Mouse (Mus musculus) monocyte, adult 5-6 weeks (primary cell): ENCODE data around the gene Gm21637. TPM values are rescaled to one million over a fixed set of nuclear protein-coding genes. Genes with fewer than 3 reads are reported as not detected.
"Not testable (repeated sequence)": the region's sequence is repeated elsewhere in the genome, so short reads cannot be mapped to it uniquely, and the experiment has no call there.

Source experiments
- ATAC-seq: fragments of 153-309, 156-312 bp; replicated peaks from 2 replicates; pipeline ENCODE4 v1.8.0; 2017; ENCODE audit warnings: mild to moderate bottlenecking; ENCODE audit not compliant: low TSS enrichment, insufficient number of reproducible peaks, severe bottlenecking, poor library complexity, low FRiP score
- total RNA-seq: library from RNA; stranded (forward); fragments of 200-1000, 200-491, 200-594 nt; gene quantifications from 3 replicates; pipeline ENCODE4 v1.2.3, GENCODE M21; 2017

Gm21637 gene
- not detected in 3 replicates for total RNA-seq

GRCm38 (mm10) chrX:31961744-31962143 is at the start of gene Gm21637:
Gm21637 (plus strand) TSS chrX:31962044.
- ATAC-seq = not testable (repeated sequence)

Other genes with a start within 250 kb of the Gm21637 start
- not detected in 3 replicates for gene Btbd35f25, start 244.9 kb upstream of the Gm21637 start, total RNA-seq
- not detected in 3 replicates for gene Btbd35f22, start 85.8 kb downstream of the Gm21637 start, total RNA-seq